Mouse (Mus musculus) gonadal fat pad, adult 2 months (tissue): ENCODE measurements around the gene Efna5. TPM values are rescaled to one million over a fixed set of nuclear protein-coding genes. Genes with fewer than 3 reads are reported as not detected.

ENCODE experiments used
- DNase-seq: peaks from one replicate; pipeline ENCODE4 v3.0.0-alpha.2; 2012; ENCODE audit warnings: low read depth
- polyA plus RNA-seq: library from polyadenylated mRNA; depleted of rRNA; stranded (reverse); fragments of >200 nt; gene quantifications from 2 replicates; pipeline ENCODE4 v1.2.3, GENCODE M21; 2012

Gene Efna5
- polyA plus RNA-seq, 1 experiment, result 3.9 TPM

DNA sequence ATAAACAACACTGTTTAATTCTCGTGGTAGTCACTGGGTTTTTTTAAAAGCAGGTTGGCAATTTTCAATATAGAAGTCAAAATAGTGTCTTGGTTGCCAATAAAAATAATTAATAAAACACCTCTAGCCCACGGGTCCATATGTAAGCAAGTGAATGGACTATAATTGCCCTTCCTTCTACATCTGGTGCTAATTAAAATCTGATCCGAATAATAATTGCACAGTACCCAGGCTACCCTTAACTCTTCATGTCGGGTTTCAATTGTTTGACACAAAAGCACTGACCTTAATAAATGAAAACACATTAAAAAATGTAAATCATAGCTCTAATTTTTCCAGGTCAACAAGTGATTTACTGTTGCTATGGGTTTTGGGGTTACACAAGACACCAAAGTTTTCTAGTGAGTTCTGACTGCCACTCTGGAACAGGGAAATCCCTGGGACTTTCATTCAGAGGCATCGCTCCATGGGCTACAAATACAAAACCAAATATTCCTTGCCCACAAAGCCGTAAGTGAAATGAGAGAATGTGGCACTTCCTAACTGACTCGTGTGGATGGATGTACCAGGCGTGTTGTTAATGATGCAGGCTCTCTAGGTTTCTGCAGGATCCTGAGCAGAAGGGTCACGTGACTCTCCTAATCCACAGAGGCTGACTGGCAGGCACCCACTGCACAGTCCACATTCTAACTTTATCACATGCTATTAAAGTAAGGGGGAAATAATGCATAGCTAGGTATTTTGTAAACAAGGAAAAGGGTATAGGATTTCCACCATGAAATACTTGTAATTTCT lies 178.9 kb downstream of the Efna5 start:
- DNase-seq, result no peak

DNA sequence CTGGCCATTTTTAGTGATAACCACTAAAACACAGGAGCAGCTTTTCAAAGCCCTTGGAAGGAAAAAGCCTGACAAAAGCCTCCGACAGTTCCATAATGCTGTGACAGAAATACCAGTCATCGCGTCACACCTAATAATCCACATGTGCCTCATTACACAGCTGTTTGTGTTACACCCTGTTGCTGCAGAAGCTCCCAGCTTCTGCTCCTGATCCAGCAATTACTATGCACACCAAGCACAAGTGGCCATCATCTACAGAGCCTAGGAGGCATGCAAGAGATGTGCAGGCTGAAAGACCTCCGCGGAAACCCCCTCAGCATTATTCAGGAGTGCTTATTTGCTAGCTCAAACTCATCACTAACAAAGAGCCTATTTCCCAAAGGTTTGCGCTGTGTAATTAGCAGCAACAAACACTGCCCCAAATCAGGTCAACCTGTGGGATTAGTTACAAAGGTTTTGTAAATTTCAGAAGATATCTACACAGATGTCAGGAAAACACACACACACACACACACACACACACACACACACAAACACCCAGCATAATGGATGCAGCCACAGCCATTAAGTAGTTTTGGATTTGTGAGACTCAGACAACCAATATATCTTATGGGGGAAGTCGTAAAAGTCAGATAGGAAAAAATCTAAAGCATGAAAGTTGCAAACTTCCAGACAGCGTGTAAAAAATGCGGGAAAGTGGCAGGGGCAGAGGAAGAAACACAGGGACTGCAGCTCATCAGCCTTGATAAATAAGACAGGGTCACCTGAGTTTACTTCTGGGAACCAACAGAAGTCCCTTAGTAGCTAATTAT lies 180.1 kb downstream of the Efna5 start:
- no peak for DNase-seq

DNA sequence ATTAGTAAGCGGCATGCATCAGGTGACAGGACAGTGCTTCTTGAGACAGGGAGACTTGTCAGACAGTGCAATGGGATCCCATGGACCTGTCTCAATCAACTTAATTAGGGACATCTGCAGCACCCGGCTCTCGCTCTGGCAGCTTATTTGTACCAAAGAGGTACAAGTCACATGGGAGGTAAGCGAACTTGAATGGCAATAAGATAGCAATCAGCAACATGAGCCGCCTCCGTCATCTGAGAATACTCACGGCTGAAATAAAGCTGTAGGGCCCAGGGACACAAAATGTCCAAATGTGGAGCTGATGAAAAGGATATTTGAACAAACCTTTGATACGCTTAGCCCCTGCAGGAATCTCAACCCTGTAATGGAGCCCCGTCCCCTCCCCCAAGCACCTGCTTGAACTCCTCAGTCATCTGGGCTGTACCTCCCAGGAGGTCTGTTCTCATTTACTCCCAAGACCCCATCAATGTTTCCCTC lies 186.1 kb downstream of the Efna5 start:
- DNase-seq, result no peak

GRCm38 (mm10) chr17:62692242-62692641 lies 188.9 kb downstream of the Efna5 start:
- DNase-seq, result no peak

GRCm38 (mm10) chr17:62691201-62691715 lies 189.9 kb downstream of the Efna5 start:
- DNase-seq, result no peak

DNA sequence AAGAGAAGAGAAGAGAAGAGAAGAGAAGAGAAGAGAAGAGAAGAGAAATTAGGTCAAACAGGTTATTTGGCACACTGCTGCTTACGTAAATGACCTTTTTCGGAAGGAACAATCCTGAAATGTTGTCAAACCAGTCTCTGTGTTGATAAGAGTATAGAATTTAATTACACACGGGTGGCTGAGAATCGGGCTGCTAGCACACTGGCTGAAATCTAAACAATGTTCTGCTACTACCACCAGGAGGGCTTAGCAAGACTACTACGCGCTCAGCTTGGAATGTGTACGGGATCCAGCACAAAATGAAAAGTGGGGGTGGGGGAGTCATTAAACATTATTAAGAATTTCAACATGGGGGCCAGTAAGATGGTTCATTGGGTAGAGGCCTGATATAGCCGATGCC lies 190.9 kb downstream of the Efna5 start:
- no peak for DNase-seq

GRCm38 (mm10) chr17:62689646-62690045 lies 191.5 kb downstream of the Efna5 start:
- no peak for DNase-seq

DNA sequence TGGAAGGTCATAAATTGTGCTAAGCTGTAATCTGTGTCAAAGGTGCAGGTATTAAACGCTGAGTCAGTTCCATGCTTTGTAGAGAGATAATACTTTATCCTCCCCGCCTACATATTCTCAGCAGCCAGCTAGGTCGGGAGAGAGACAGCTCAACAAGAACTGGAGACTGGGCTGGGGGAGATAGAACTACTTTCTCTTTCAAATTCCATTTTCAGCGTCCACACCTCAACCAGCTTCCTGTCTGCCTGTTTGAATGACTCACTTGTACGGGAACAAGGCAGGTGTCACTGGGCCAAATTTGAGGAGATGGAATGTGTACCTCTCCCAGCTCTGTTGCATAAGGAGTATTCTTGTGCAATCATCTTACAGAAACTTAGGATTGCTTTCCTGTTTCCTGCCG lies 193.7 kb downstream of the Efna5 start:
- peak; percentile 95 for DNase-seq

DNA sequence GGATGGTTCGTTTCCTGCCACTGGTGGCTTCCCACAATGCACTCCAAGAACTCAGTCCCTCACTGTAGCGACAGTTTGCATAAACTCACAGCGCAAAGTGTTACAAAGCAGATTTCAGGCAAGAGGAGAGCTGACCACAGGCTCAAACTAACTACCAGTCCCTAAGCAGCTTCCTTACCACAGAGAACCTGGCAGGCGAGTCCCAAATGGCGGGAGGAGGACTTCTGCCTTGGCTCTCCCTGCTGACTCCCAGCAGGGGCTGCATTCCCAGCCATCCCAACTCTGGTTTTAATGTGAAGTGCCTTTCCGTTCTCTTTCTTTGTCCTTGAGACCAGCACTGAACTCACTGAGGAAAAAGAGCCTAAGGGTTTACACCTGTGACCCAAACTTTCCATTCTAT lies 195.9 kb downstream of the Efna5 start:
- no peak for DNase-seq

- no peak for DNase-seq
Measured at GRCm38 (mm10) chr17:62683142-62683541, 198.0 kb downstream of the Efna5 start.

GRCm38 (mm10) chr17:62681726-62682125 lies 199.4 kb downstream of the Efna5 start:
- DNase-seq, result no peak

DNA sequence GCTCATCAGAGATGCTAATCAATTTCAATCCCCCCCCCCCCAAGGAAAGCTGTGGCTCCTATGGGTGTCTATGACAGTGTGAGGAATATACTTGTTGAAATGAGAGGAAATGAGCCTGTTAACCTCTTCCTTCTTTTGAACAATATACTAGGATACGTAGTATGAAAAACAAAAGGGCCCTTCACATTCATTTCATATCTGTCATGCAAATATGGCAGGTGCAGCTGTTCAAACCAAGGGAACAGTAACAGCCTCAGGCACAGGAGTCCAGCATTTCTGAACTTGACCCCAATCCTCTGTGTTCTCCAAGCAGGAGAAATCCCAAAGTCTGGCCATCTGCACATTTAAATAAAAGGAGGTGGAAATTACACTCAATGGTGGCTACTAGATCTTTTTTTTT lies 200.4 kb downstream of the Efna5 start:
- no peak for DNase-seq

DNA sequence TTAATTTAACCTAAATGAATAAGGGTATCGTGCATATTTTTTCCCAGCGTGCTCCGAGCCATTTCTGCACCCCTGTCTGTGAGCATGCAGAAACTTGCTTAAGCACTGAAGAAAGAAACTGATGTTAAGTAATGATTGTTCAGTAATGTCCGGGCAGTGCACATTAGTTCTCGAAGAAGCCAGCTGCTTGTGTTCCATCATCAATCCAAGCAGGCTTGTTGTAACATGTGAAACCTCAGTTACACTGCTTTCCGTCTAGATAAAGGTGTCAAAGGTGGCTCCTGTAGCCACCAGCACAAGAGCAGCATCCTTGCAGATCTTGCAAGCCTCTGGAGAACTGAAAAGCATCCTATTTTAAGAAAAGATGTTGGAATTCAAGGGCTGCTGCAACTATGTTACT lies 204.3 kb downstream of the Efna5 start:
- no peak for DNase-seq

DNA sequence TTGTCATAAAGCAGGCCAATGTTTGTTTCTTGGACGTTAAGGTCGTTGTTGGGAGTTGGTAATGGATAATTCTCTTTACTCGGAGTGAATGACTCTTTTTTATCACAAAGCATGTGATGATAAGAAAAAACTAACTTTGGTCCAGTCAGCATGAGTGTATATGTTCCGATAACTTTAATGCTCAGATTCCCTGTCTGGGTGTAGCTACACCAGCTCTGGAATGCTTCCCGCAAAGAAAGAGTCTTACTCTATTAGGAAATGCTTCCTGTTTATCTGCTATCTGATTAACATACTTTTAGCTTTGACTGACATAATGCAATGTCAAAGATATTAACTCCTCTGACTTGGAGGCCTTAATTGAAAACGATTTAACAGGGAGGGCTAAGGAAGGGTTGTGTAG lies 204.7 kb downstream of the Efna5 start:
- DNase-seq, result no peak

DNA sequence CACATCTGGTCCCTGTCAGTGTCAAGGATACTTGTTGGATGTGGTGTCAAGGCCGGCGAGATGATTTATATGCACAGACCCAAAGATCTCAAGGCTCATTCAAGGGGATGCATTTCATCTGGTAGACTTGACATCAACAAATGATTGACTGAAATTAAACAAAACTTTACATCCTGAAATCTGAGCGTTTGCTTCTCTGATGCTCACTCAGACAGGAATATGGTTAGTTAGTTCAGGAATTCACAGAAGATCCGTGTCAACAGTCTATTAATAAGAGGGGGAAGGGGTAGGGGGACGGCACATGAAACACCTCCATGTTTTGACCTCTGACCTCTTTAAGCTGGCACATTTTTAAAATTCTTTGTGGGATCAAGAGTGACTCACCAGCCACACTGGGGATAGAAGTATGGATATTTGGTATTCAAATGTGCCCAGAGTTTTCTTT lies 205.3 kb downstream of the Efna5 start:
- DNase-seq, result no peak

GRCm38 (mm10) chr17:62672068-62672467 lies 209.0 kb downstream of the Efna5 start:
- DNase-seq, result no peak

GRCm38 (mm10) chr17:62666761-62667160 lies 214.4 kb downstream of the Efna5 start:
- DNase-seq, result no peak

DNA sequence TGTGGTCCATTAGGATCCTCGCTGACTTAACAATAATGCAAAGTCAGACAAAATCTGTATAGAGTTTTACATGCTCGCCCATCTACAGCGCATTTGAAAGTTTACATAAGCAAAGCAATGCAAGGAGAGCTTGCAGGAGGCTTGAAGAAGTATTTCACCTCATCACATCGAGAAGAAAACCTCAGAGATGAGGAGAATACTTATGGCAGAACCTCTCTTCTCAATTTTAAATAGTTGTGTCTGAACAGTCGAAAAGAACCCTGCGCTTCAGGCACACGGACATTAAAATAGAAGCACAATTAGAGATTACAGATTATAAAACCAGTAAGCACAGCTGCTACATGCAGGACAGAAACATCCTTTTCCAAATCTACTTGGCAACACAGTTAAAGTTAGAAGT lies 215.3 kb downstream of the Efna5 start:
- no peak for DNase-seq

DNA sequence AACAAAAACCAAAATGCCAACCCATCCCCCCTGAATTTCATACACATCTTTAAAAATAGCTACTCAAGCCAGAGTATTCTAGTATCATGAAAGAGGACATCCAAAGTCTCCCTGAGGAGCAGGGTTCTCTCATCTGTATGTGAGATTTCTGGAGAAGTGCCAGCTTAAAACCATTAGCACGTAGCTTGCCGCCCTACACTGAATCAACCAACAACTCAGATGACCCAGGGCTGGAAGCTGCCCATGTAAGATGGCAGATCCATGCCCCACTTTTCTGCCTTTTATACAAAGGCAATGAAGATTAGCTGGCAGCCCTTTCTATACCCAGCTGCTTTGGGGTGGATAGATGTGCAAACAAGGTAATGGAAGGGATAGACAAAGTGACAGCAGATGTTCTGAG lies 216.4 kb downstream of the Efna5 start:
- DNase-seq, result no peak

- DNase-seq, result no peak
Measured at GRCm38 (mm10) chr17:62661801-62662200, 219.3 kb downstream of the Efna5 start.

DNA sequence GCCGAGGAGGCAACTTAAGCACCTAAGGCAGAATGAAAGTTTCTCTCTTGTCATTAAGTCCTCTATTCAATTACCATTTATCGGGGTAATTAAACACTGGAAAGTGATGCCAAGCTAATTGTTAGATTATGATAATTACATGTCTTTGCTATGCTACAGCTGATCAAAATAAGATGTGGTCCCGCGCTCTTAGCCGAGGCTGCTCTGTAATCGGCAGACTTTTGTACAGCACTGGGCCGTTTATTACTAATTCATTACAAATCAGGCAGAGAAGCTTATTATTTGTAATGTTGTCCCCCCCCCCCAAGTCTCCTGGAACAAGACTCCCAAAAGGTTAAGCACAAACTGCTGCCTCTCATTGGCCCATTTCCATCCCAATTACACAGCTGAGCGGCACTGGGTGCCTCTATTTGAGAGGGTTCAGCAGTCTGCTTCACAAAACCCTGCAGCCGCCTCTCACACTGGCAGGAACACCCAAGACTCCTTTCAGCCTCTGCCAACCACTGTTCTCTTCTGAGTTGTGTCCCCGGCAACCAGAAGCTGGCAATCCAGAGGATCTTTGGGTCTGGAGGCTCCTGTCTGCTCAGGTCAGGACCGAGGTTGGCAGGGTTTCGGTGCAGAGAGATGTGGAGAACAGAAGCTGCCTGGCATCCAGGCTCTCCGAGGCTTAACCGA lies 221.5 kb downstream of the Efna5 start:
- no peak for DNase-seq
